Mouse (Mus musculus): Measurements from ENCODE around the gene Adam10.

The Adam10 gene

GRCm38 (mm10) chr9:70678682-70679131, at the start of gene Adam10:
Gene Adam10 (plus strand): TSS chr9:70678997.
- DNase-seq (ENCODE audit: low spot score in 2 of 2): peak; percentile 93 to 99

GRCm38 (mm10) chr9:70629711-70630110, 49.1 kb upstream of the Adam10 start:
- peak; percentile 12 to 24 for DNase-seq (ENCODE audit: low spot score in 2 of 2)

GRCm38 (mm10) chr9:70631665-70632064, 47.1 kb upstream of the Adam10 start:
- no peak for DNase-seq (ENCODE audit: low spot score in 2 of 2)

GRCm38 (mm10) chr9:70636748-70637147, 42.0 kb upstream of the Adam10 start:
- DNase-seq (ENCODE audit: low spot score in 2 of 2): no peak

GRCm38 (mm10) chr9:70650260-70650659, 28.5 kb upstream of the Adam10 start:
- no peak for DNase-seq (ENCODE audit: low spot score in 2 of 2)

GRCm38 (mm10) chr9:70650994-70651393, 27.8 kb upstream of the Adam10 start:
- no peak for DNase-seq (ENCODE audit: low spot score in 2 of 2)

GRCm38 (mm10) chr9:70652221-70652620, 26.6 kb upstream of the Adam10 start:
- DNase-seq (ENCODE audit: low spot score in 2 of 2): no peak

GRCm38 (mm10) chr9:70653875-70654274, 24.9 kb upstream of the Adam10 start:
- DNase-seq (ENCODE audit: low spot score in 2 of 2): no peak

GRCm38 (mm10) chr9:70654496-70654895, 24.3 kb upstream of the Adam10 start:
- no peak for DNase-seq (ENCODE audit: low spot score in 2 of 2)

- DNase-seq (ENCODE audit: low spot score in 2 of 2): no peak
Observed at GRCm38 (mm10) chr9:70655764-70656129, 23.1 kb upstream of the Adam10 start.

- peak; percentile 31 to 69 for DNase-seq (ENCODE audit: low spot score in 2 of 2)
Observed at GRCm38 (mm10) chr9:70656130-70657007, 22.4 kb upstream of the Adam10 start, which contains the start of gene Gm10642. Gene Gm10642 (plus strand): TSS chr9:70656251.

GRCm38 (mm10) chr9:70657013-70657967, 21.5 kb upstream of the Adam10 start, which contains the start of gene Mindy2:
Gene Mindy2 (minus strand): TSS chr9:70657174.
- DNase-seq (ENCODE audit: low spot score in 2 of 2): peak; percentile 92 to 96

GRCm38 (mm10) chr9:70658266-70658665, 20.5 kb upstream of the Adam10 start:
- no peak for DNase-seq (ENCODE audit: low spot score in 2 of 2)

- no peak for DNase-seq (ENCODE audit: low spot score in 2 of 2)
Observed at GRCm38 (mm10) chr9:70664847-70665246, 13.9 kb upstream of the Adam10 start.

- DNase-seq (ENCODE audit: low spot score in 2 of 2): no peak
Observed at GRCm38 (mm10) chr9:70665372-70666145, 13.2 kb upstream of the Adam10 start.

- DNase-seq (ENCODE audit: low spot score in 2 of 2): no peak
Observed at GRCm38 (mm10) chr9:70666811-70667210, 12.0 kb upstream of the Adam10 start.

- no peak for DNase-seq (ENCODE audit: low spot score in 2 of 2)
Observed at GRCm38 (mm10) chr9:70668048-70668447, 10.7 kb upstream of the Adam10 start.

- DNase-seq (ENCODE audit: low spot score in 2 of 2): no peak
Observed at GRCm38 (mm10) chr9:70669197-70669596, 9.6 kb upstream of the Adam10 start.

- no peak for DNase-seq (ENCODE audit: low spot score in 2 of 2)
Observed at GRCm38 (mm10) chr9:70670381-70670780, 8.4 kb upstream of the Adam10 start.

- no peak for DNase-seq (ENCODE audit: low spot score in 2 of 2)
Observed at GRCm38 (mm10) chr9:70671278-70671677, 7.5 kb upstream of the Adam10 start.
